Mouse (Mus musculus): ENCODE data around the gene Rnase13. TPM values are rescaled to one million over a fixed set of nuclear protein-coding genes. Genes with fewer than 3 reads are reported as not detected.

Rnase13 gene
- polyA plus RNA-seq, 1 experiment from 2014 or later = not detected

- Histone ChIP-seq H3K36me3 (replicated peaks) (peaks cover 16% of the 10 kb centered on the region), H3K9me3 (replicated peaks) (no peaks in the 10 kb centered on the region), H3K4me2 (no peak overlapping the region), H3K9ac (no peak overlapping the region), H3K4me1 (replicated peaks) (peaks cover 20% of the 10 kb centered on the region), H3K4me3 (replicated peaks) (no peak overlapping the region), H3K27me3 (no peaks in the 10 kb centered on the region), H3K27ac (replicated peaks) (no peak overlapping the region)
- WGBS (ENCODE audit: insufficient replicate concordance) = 73% methylated on average over 14 of the region's 14 CpGs
- no peak for ATAC-seq (ENCODE audit: insufficient read depth)
Measured at GRCm38 (mm10) chr14:51895071-51895470, 27.5 kb downstream of the Rnase13 start.

GRCm38 (mm10) chr14:51893809-51894208 is 28.8 kb downstream of the Rnase13 start:
- H3K4me3 ChIP-seq (replicated peaks) = no peak overlapping the region
- no peak overlapping the region for H3K9ac ChIP-seq
- 31% methylated on average over 3 of the region's 3 CpGs for WGBS (ENCODE audit: insufficient replicate concordance)
- peaks cover 20% of the 10 kb centered on the region for H3K4me1 ChIP-seq (replicated peaks)
- H3K36me3 ChIP-seq (replicated peaks) = peaks cover 28% of the 10 kb centered on the region
- peak; percentile 47; the same call in 1 of the 2 replicates for ATAC-seq (ENCODE audit: insufficient read depth)
- no peak overlapping the region for H3K4me2 ChIP-seq
- no peaks in the 10 kb centered on the region for H3K27me3 ChIP-seq
- H3K9me3 ChIP-seq (replicated peaks) = no peaks in the 10 kb centered on the region
- H3K27ac ChIP-seq (replicated peaks) = no peak overlapping the region

GRCm38 (mm10) chr14:51893094-51893794 is 29.3 kb downstream of the Rnase13 start:
- Histone ChIP-seq H3K4me2 (no peak overlapping the region), H3K27me3 (no peaks in the 10 kb centered on the region), H3K27ac (replicated peaks) (no peak overlapping the region), H3K9ac (no peak overlapping the region), H3K36me3 (replicated peaks) (peaks cover 34% of the 10 kb centered on the region), H3K4me3 (replicated peaks) (no peak overlapping the region), H3K9me3 (replicated peaks) (no peaks in the 10 kb centered on the region), H3K4me1 (replicated peaks) (peaks cover 20% of the 10 kb centered on the region)
- ATAC-seq (ENCODE audit: insufficient read depth) = no peak
- 45% methylated on average over 10 of the region's 10 CpGs for WGBS (ENCODE audit: insufficient replicate concordance)

- Histone ChIP-seq H3K9me3 (replicated peaks) (no peaks in the 10 kb centered on the region), H3K36me3 (replicated peaks) (peaks cover 42% of the 10 kb centered on the region), H3K27ac (replicated peaks) (no peak within 1 kb of the TSS), H3K4me2 (no peak within 1 kb of the TSS), H3K9ac (no peak within 1 kb of the TSS), H3K27me3 (no peaks in the 10 kb centered on the region), H3K4me1 (replicated peaks) (peaks cover 20% of the 10 kb centered on the region), H3K4me3 (replicated peaks) (no peak within 1 kb of the TSS)
- 72% methylated on average over 9 of the region's 9 CpGs for WGBS (ENCODE audit: insufficient replicate concordance)
- ATAC-seq (ENCODE audit: insufficient read depth) = no peak
Measured at GRCm38 (mm10) chr14:51892191-51892939, 30.2 kb downstream of the Rnase13 start, which contains the start of gene Slc39a2. TSS of gene Slc39a2 (plus strand) at chr14:51892889.

GRCm38 (mm10) chr14:51889833-51890232 is 32.7 kb downstream of the Rnase13 start:
- H3K27me3 ChIP-seq = no peaks in the 10 kb centered on the region
- peaks cover 50% of the 10 kb centered on the region for H3K36me3 ChIP-seq (replicated peaks)
- ATAC-seq (ENCODE audit: insufficient read depth) = no peak
- H3K4me2 ChIP-seq = no peak overlapping the region
- H3K9me3 ChIP-seq (replicated peaks) = no peaks in the 10 kb centered on the region
- WGBS (ENCODE audit: insufficient replicate concordance) = 73% methylated on average over 6 of the region's 6 CpGs
- no peak overlapping the region for H3K27ac ChIP-seq (replicated peaks)
- peaks cover 35% of the 10 kb centered on the region for H3K4me1 ChIP-seq (replicated peaks)
- H3K9ac ChIP-seq = no peak overlapping the region
- H3K4me3 ChIP-seq (replicated peaks) = no peak overlapping the region

GRCm38 (mm10) chr14:51886051-51886450 is 36.5 kb downstream of the Rnase13 start:
- peaks cover 41% of the 10 kb centered on the region for H3K36me3 ChIP-seq (replicated peaks)
- H3K4me1 ChIP-seq (replicated peaks) = peaks cover 25% of the 10 kb centered on the region
- ATAC-seq (ENCODE audit: insufficient read depth) = no peak
- H3K9ac ChIP-seq = no peak overlapping the region
- no peaks in the 10 kb centered on the region for H3K9me3 ChIP-seq (replicated peaks)
- no peak overlapping the region for H3K27ac ChIP-seq (replicated peaks)
- 75% methylated on average over 6 of the region's 6 CpGs for WGBS (ENCODE audit: insufficient replicate concordance)
- H3K27me3 ChIP-seq = 0 out of 2 replicates have a peak, but pooled peaks cover 2% of the 10 kb centered on the region
- H3K4me2 ChIP-seq = peak overlapping the region; percentile 91
- H3K4me3 ChIP-seq (replicated peaks) = no peak overlapping the region

GRCm38 (mm10) chr14:51884598-51885331 is 37.8 kb downstream of the Rnase13 start, which contains the start of gene Mettl17:
TSS of gene Mettl17 (plus strand) at chr14:51884842.
- H3K9ac ChIP-seq = peak within 1 kb of the TSS; percentile 57
- peak; percentile 96 for ATAC-seq (ENCODE audit: insufficient read depth)
- peak within 1 kb of the TSS; percentile 75 for H3K4me3 ChIP-seq (replicated peaks)
- H3K27me3 ChIP-seq = 0 out of 2 replicates have a peak, but pooled peaks cover 2% of the 10 kb centered on the region
- H3K4me2 ChIP-seq = peak within 1 kb of the TSS; percentile 91
- peak within 1 kb of the TSS; percentile 72 for H3K27ac ChIP-seq (replicated peaks)
- WGBS (ENCODE audit: insufficient replicate concordance) = under 1% methylated on average over 43 of the region's 43 CpGs
- H3K4me1 ChIP-seq (replicated peaks) = peaks cover 25% of the 10 kb centered on the region
- H3K9me3 ChIP-seq (replicated peaks) = no peaks in the 10 kb centered on the region
- peaks cover 31% of the 10 kb centered on the region for H3K36me3 ChIP-seq (replicated peaks)

GRCm38 (mm10) chr14:51884031-51884544 is 38.5 kb downstream of the Rnase13 start:
- peak overlapping the region; percentile 91 for H3K4me2 ChIP-seq
- peak overlapping the region; percentile 75 for H3K4me3 ChIP-seq (replicated peaks)
- peaks cover 25% of the 10 kb centered on the region for H3K4me1 ChIP-seq (replicated peaks)
- peaks cover 25% of the 10 kb centered on the region for H3K36me3 ChIP-seq (replicated peaks)
- H3K27me3 ChIP-seq = 0 out of 2 replicates have a peak, but pooled peaks cover 2% of the 10 kb centered on the region
- no peaks in the 10 kb centered on the region for H3K9me3 ChIP-seq (replicated peaks)
- ATAC-seq (ENCODE audit: insufficient read depth) = peak; percentile 26; the same call in 1 of the 2 replicates
- no peak overlapping the region for H3K9ac ChIP-seq
- peak overlapping the region; percentile 38; the same call in 1 of the 2 replicates for H3K27ac ChIP-seq (replicated peaks)
- 2% methylated on average over 14 of the region's 14 CpGs for WGBS (ENCODE audit: insufficient replicate concordance)

GRCm38 (mm10) chr14:51883527-51884030 is 39.0 kb downstream of the Rnase13 start:
- ATAC-seq (ENCODE audit: insufficient read depth) = no peak
- Histone ChIP-seq H3K27ac (replicated peaks) (no peak overlapping the region), H3K9ac (no peak overlapping the region), H3K4me2 (peak overlapping the region; percentile 91), H3K36me3 (replicated peaks) (peaks cover 19% of the 10 kb centered on the region), H3K9me3 (replicated peaks) (no peaks in the 10 kb centered on the region), H3K4me3 (replicated peaks) (peak overlapping the region; percentile 75), H3K4me1 (replicated peaks) (peaks cover 25% of the 10 kb centered on the region), H3K27me3 (0 out of 2 replicates have a peak, but pooled peaks cover 2% of the 10 kb centered on the region)
- under 1% methylated on average over 4 of the region's 4 CpGs for WGBS (ENCODE audit: insufficient replicate concordance)

GRCm38 (mm10) chr14:51877517-51877916 is 45.1 kb downstream of the Rnase13 start:
- H3K27ac ChIP-seq (replicated peaks) = no peak overlapping the region
- no peaks in the 10 kb centered on the region for H3K9me3 ChIP-seq (replicated peaks)
- H3K27me3 ChIP-seq = 0 out of 2 replicates have a peak, but pooled peaks cover 2% of the 10 kb centered on the region
- H3K4me3 ChIP-seq (replicated peaks) = no peak overlapping the region
- H3K4me2 ChIP-seq = no peak overlapping the region
- WGBS (ENCODE audit: insufficient replicate concordance) = 49% methylated on average over 3 of the region's 3 CpGs
- no peak overlapping the region for H3K9ac ChIP-seq
- no peaks in the 10 kb centered on the region for H3K36me3 ChIP-seq (replicated peaks)
- no peaks in the 10 kb centered on the region for H3K4me1 ChIP-seq (replicated peaks)
- no peak for ATAC-seq (ENCODE audit: insufficient read depth)

All from liver, embryonic 15.5 days (tissue).